Mouse (Mus musculus): ENCODE measurements around the gene Fam229b. TPM values are rescaled to one million over a fixed set of nuclear protein-coding genes. Genes with fewer than 3 reads are reported as not detected.

Gene Fam229b
- 1 to 10 TPM; 3.0 to 3.5 TPM for total RNA-seq (2021)
- long read RNA-seq, experiment 1, partial matches to known transcripts = 0 of 2 reads
- long read RNA-seq, experiment 1, other reads (novel, unspliced or antisense) = 1 of 2 reads
- long read RNA-seq, experiment 2, partial matches to known transcripts = 0 of 1 reads
- long read RNA-seq, experiment 2, other reads (novel, unspliced or antisense) = 1 of 1 reads

DNA sequence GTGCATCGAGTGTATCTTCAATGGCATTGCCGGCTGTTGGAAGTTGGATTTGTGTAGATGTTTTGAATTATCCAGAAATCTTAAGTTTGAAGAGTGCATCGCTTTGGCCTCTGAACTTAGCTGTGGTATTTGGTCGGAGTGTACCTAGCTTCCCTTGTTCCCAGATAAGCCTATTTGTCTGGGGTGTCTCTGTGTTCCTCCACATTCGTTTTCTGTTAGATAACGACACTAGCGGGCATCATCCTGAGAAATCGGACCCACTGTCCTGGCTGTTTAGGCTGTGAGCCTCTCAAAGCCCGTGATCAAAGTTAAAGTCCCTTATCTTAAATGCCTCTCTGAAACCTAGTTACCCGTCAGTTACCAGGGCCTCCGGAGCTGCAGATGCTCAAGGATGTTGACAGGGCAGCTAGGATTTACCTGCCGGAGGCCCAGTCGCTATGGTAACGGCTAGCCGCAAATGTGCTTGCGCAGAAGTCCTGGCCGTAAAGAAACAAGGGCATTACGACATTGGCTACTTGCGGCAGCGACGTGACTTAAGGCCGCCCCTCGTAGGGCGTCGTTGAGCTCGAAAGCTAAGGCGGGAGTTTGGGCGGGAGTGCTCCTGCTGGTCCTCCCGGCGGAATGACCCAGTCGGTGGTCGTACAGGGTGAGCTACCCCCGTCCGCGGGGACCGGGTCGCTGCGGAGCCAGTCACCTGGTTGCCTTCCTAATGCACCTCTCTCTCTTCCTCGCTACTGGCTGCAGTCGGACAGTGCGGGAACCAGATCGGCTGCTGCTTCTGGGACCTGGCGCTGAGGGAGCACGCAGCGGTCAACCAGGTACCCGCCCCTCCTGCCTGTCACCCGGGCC is at the start of gene Fam229b, which contains the start of gene Tube1:
TSS of gene Fam229b (minus strand) at position 453 of the 849 bp plus-strand sequence.
TSS of gene Tube1 (plus strand) at position 515 of the 849 bp plus-strand sequence.
- peak; percentile 90 to 92 for DNase-seq

DNA sequence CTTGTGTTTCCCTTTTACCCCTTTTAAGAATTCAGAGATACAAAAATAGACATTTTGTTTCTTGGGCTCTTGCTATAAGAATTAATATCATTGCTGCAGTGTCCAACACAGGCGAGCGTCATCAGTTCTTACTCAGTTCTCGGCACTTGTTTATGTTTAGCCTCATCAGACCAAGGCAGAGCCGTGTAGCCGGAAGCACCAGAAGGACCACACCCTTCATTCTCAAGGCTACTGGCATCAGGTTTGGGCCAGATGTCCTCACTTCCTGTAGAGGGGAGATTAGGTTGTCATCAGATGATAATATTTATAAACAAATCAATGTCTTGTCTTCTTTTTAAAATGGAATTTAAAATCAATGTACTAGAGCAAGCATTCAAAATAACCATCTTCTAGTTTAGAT is 43.3 kb upstream of the Fam229b start:
- DNase-seq = no peak

DNA sequence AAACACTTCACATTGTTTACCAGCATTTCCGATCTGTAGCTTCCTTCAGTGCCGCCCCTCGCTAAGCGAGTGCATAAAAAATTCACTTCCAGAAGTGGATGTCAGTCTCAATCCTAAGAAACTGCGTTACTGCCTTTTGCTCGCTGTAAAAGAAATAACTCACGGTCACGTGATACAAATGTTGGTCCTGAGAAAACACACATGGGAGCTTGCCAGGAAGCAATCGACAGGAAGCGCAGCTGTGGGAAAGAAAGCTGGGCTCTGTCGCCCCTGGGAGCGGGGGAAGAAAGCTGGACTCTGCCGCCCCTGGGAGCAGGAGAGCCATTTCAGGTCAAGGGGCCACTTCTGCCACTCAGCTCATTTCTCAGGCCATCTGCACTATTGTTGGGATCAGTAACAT is 39.4 kb upstream of the Fam229b start:
- DNase-seq = peak; percentile 20 to 29

DNA sequence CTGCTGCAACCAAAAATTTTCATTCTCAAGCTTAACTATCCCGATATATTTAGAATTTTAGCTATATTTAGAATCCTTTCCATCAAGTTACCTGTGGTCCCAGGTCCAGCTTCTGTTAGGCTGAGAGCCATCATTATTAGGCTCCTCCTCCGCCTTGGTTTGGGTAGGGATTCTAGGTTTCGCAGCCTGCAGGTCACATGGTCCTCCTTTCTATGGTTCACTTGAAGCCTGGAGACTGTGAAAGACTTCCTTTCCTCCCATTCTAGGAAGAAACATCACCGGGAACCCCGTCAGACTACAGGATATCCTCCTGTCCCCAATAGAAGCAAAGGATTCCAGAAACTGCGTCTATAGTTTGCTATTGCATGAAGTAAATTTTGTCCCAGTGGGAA is 38.8 kb upstream of the Fam229b start:
- DNase-seq = no peak

DNA sequence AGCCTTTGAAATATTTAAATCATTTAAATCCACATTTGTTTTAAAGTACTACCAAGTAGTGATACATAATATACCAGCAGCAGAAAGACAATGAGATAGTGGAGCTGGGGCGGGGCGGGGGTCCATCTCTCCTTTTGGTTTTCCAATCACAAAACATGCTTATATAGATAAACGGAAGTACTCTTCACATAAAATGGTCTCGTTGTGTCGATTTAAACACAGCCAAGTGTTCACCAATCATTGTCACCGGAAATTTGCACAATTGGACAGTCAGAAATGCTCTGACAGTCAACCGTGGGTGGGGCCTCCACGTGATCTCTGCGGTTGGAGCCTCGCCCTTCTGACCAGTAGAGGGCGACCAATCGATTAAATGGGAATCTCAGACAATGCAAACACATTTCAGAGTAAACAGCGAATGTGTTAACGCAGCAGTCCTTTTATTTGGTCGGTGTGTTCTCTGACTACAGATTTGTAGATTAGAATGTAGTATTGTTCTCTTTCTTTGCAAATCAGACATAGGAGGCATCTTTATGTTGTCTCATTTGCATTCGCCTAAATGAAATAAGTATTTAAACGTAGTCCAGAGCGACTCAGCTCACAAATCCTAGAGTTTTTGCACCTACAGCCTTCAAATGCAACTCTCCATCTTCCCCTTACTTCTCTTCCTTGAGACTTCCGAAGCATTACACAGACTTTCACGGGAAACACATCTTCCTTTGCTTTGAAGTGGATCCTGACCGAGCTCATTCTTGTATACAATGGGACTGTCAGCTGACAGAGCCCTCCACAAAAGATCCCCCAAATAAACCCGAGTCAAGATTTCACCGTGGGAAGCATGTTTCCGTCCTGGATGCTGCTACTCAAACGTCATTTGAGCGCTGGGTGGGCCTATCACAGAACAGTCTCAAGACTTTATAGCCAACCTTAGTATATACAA is 38.2 kb upstream of the Fam229b start:
- peak; percentile 92 for DNase-seq

DNA sequence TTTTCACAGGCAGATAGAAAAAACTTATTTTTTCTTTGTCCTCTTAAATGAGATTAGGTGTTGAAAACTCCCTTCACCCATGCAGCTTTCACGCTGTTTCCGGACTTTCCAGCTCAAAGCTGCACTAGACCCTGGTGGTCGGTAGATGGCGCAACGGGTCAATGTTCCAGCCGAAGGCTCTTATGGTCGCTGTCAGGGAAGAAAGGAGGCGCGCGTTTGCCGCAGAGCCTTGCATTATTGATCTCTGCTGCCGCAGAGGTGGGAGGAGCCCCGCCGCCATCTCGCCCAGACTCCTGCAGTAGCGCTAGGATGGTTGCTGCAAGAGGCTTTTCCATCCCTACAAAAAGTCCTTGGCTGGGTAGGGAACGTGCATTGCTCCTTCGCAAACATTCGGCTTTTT is 37.4 kb upstream of the Fam229b start:
- DNase-seq = peak; percentile 93

DNA sequence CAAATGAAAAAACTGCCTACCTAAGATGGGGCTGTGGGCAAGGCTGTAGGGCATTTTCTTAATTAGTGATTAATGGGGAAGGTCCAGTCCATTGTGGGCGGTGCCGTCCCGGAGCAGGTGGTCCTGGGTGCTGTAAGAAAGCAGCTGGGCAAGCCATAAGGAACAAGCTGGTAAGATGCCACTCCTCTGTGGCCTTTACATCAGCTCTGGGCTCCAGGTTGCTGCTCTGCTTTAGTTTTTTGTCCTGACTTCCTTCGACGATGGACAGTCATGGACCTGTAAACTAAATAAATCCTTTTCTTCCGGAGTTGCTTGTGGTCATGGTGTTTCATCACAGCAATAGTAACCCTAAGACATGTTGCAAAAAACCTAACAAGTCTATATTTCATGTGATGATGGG is 37.0 kb upstream of the Fam229b start:
- no peak for DNase-seq

DNA sequence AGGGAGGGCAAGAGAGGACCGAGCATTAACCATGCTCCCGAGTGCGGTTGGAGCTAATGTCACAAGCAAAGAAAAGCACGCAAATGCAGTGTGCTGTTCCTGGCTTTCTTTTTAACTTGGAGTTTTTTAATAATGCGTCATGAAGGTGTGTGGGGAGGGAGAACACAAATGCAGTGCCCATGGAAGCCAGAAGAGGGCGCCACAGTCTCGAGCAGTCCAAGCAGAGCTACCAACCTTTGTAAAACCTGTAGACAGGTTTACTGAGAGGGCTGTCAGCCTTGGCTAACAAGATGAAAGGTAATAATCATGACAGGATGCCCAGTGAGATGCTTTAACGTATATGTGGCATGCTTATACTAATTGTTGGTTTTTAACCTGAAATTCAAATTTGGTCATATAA is 36.5 kb upstream of the Fam229b start:
- peak; percentile 81 to 83 for DNase-seq

DNA sequence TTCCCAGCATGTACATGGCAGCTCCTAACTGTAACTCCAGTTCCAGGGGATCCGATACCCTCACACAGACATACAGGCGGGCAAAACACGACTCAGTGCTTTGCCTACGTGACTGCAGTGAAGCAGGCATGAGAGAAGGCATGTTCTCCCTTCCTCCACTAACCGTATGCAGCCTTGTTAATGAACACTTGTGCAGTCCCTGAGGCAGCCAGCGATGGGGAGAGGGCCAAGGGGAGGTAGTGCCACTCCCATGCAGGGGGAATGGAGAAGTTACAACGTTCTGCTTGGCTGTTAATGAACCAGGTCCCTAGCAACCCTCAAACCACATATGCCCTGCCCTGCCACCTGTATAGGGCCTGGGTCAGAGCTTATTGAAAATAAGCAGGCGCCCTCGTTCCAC is 35.9 kb upstream of the Fam229b start:
- no peak for DNase-seq

DNA sequence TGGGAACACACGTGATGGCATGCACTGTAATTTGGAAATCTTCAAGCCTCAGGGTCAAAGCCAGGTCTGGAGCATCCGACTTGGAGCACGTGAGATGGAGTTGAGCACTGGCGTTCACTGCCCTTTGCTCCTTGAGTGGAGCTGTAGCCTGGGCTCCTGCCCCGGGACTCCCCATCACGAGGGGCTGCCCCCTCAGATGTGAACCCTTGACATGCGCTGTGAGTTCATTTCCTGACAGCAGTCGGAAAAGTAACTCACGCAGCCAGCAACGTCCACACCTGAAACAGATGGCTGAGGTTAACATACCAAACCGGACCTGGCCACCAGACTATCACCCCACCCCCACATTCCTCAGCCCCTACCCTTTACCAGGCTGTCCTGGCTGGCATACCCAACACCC is 33.9 kb upstream of the Fam229b start:
- no peak for DNase-seq

DNA sequence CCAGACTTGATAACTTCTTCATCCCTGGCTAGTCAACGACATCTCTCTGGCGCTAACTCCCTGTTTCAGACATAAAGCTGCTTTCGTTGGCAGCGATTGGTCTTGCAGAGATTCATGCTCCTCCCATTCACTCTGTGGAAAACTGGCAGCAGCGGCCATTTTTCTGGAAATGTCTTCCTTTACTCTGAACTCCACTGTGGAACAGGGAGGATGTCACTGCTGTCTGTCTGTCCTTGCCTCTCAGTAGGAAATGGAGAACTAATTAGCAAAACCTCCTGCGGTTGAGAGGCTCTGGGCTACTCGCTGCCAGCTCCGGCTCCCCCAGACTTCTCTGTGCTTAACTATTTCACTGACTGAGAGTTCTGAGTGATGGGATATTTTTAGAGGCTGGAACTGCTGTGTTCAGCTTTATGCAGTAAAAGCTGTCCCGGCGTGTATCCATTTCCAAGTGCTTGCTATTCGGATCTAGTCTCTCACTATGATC is 32.0 kb upstream of the Fam229b start:
- no peak for DNase-seq

DNA sequence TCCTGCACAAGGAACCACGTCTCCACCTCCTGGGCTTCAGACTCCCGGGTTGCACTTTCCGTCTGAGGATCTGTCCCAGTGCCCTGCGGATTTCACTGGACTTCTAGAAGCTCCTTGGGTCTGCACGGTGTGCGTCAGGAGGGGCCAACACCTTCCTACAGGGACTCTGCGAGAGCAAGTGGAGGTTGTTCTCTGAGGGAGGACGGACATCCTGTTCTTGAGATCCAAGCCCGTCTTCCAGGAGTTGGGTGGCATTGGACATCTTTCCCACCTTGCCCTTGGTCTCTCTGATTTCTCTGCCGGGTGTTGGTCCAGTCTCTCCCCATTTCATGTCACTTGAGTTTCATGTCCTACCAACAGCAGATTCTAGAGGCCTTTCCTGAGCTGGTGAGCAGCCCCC is 30.0 kb upstream of the Fam229b start, which contains the start of gene Ccn6:
TSS of gene Ccn6 (minus strand) at position 101 of the 400 bp plus-strand sequence.
- no peak for DNase-seq

DNA sequence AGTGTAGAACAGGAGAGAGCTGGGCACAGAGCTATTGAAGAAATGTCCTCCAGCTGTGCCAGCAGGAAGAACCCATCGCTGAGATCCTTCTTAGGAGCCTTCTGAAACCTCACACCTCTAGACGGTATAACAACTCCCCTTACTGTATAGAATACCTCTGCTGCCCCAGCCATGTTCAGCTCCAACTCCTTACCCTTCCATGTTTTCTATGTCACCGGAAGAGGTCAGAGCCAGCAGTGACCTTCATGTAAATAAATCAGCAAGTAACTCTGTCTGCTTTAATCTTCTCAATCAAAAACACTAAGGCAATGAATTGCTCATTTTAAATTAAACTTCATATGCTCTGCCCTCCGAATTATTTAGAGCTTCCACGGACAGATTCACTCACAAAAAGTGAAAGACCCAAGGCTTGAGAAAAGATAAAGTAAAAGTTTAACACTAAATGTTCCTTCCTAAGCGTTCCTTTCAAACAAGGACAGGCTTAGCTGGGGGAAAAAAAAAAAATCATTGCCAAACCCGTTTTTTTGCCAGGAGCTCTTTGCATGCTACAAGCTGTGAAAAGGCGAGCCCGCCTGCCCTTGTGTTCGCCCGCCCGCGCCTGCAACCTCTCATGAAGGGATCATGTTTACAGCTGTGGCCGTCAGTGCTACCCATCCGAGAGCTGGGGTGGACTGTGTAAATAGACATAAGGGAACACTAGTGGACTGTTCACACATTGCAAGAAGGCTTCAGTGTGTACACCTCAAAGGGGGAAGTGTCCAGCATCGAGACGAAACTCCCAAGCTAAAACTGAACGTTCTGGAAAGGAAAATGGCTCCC is 29.2 kb upstream of the Fam229b start:
- peak; percentile 37 to 44 for DNase-seq

DNA sequence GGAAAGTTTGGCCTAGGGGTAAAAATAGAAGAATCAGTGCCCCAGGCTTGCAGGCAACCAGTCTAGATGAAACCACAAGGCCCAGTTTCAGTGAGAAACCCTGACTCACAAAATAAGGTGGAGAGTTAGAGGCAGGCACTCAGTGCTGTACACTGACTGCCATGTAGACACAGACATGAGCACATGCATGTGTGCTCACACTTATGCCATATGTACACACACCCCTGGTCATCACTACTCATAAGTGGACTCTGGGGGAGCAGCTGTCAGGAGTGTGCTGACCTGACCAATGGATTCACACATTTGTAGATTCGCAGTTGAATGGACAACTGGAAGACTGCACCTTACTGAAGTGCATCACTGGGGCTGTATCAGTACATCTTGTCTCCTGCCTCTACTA is 27.7 kb upstream of the Fam229b start:
- no peak for DNase-seq

DNA sequence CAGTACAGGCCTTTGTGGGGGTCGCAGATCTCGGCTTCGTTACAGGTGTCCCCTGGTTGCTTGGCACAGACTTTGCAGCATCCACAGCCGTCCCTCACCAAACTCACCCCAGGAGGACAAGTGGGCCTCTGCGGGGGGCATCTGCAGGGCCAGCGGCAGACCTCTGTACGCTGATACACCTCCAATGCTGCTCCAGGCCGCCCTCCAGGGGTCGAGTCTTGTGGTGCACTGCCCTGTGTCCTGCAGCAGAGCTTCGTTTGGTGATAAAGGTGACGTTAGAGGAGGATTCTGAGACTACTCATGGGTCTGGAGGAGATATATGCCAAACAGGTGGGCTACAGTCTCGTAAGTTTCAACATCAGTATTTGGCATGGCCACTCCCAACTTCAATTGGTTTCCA is 24.6 kb upstream of the Fam229b start:
- no peak for DNase-seq

DNA sequence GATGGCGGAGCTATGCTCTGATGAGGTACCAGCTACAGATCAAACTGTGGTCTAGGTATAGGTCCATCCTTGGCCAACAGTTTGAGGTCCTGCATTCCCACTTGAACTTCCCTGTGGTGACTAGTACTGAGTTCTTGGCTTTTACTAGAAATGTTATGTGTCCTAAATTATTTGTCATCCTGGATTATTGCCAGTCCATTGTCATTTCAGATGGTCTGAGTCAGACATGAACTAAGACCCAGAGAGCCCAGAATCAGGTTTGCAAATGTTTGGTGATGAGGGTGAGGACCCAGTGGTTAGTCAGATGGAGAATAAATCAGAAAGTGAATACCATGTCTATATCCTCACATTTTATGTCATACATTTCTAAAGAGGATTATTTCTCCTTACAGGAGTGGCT is 23.6 kb upstream of the Fam229b start:
- no peak for DNase-seq

DNA sequence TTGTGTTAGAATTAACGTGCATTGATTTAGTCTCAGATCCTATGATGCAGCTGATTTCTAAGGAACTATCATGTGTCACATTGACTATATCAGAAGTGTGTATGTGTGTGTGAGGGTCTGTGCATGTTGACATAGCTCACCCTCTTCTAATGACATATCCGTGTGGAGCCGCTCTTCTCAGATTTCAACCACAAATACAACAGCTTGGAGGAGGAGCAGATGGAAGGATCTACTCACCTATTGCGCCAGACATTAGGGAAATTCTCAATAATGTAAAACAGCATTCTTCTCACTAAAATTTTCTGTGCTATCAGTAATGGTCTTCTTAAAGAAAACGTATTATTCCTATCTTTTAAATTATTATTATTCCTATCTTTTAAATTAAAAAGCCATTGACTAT is 23.0 kb upstream of the Fam229b start:
- no peak for DNase-seq

DNA sequence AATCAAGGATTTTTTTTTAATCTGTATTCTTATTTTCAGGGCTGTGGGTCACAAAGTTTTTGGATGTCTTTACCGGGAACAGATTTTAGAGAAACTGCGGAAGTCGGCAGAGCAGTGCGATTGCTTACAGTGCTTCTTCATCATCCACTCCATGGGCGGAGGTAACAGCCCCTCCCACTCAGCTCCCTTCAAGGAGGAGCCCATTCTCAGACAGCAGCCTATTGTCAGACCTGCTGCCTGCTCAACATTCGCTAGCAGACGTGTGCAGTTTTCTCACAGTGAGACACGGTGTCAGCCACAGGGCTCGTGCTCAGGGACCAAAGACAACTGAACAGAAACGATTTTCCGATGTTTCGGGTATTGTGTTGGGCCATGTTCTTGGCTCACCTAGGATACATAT is 8.5 kb upstream of the Fam229b start:
- no peak for DNase-seq

DNA sequence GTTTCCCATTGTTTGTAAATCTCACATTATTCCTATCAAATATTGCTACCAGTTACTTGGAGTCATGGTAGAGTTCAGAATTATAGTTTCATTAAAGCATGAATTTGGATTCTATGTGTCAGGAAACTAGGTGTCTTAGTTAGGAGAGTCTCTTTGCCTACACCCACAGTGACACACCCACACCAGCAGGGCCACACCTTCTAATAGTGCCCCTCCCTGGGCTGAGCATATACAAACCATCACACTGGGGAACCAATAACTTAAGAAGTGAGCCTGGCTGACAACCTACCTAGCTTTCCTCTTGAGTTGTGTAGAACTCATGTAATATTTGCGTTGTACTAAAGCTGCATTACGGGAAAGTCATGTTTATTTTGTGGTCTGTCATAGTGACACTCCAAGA is 7.7 kb upstream of the Fam229b start:
- DNase-seq = no peak

DNA sequence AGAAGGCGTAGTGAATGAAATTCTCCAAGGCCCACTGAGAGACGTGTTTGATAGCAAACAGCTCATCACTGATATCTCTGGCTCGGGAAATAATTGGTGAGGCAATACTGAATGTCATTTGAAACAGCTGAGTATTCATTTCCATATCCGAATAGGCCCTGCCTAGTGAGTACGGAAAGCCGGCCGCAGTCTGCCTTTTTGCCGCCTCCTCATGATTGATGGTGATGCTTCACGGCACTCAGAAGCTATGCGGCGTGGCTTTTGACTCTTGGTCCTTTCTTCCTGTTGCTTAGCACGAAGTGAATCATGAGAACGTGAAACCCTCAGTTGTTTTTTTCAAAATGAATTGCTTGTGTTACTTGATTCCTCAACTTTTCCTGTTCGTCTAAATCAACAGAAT is 7.1 kb upstream of the Fam229b start:
- DNase-seq = no peak

DNA sequence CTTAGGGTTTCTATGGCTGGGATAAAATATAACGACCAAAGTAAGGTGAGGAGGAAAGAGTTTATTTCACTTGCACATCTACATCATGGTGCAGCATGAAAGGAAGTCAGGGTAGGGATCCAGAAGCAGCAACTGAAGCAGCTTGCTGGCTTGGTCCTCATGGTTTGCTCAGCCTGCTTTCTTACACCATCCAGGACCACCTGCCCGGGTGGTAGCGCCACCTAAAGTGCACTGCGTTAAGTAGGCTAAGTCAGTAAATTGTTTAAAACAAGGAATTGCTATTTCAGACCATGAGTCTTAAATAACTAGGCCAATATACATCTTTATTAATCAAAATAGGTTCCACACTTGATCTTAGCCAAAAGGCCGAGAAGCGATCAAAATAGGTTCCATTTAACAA is 5.0 kb upstream of the Fam229b start:
- DNase-seq = no peak

DNA sequence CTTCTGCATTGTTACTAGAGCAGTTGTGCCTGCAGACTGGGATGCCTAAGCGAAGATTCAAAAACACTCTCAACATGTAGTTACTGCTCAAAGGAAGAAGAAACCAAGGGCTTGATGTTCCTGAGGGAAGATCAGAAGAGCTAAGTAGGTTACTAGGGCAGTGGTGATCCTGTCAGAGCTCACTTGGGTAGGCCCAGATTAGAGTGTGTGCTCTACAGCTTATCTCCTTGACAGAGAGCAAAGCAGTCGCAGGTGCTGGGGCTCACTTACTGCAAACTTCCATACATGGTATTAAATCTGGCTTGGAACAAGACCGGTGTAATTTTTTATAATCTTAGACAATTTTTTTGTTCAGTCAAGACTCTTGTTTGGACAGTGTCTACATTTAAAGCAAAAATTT is 4.1 kb upstream of the Fam229b start:
- no peak for DNase-seq
